Mouse (Mus musculus) MEL (cell line): Measurements from ENCODE around the gene Gpr108. TPM values are rescaled to one million over a fixed set of nuclear protein-coding genes. Genes with fewer than 3 reads are reported as not detected.
"Not testable (repeated sequence)": the region's sequence is repeated elsewhere in the genome, so short reads cannot be mapped to it uniquely, and the experiment has no call there.

Experiments
- DNase-seq: peaks from one replicate; pipeline ENCODE4 v3.0.0; 2011; ENCODE audit warnings: low read depth, low spot score
- H3K27ac ChIP-seq: 2 replicates; pipeline ENCODE4 v1.5.1; 2012; ENCODE audit warnings: low read depth, mild to moderate bottlenecking, control low read depth, low read length, moderate library complexity; ENCODE audit not compliant: control insufficient read depth
- H3K27me3 ChIP-seq, 2 experiments: fragments of 150-350 bp in 1 of 2; sonication (generic) in 1 of 2; 2 replicates each; pipeline ENCODE4 v1.6.1; 2012; ENCODE audit warnings: low read length in 2 of 2, mild to moderate bottlenecking in 2 of 2, improper control_type of control experiment in 1 of 2, moderate library complexity in 1 of 2; ENCODE audit not compliant: insufficient read depth in 2 of 2, control insufficient read depth in 1 of 2
- H3K36me3 ChIP-seq, 2 experiments: 2 replicates each; pipeline ENCODE4 v1.6.1; 2012 to 2014; ENCODE audit warnings: low read length in 2 of 2, improper control_type of control experiment in 1 of 2, inconsistent platforms in 1 of 2, mild to moderate bottlenecking in 1 of 2; ENCODE audit not compliant: insufficient read depth in 2 of 2, control insufficient read depth in 1 of 2
- H3K4me1 ChIP-seq, 2 experiments: fragments of 150-350 bp in 1 of 2; sonication (generic) in 1 of 2; 2 replicates each; pipeline ENCODE4 v1.6.1; 2012; ENCODE audit warnings: low read length in 2 of 2, improper control_type of control experiment in 1 of 2, mild to moderate bottlenecking in 1 of 2; ENCODE audit not compliant: insufficient read depth in 2 of 2, control insufficient read depth in 1 of 2
- H3K4me3 ChIP-seq, 2 experiments: fragments of 150-350 bp in 1 of 2; sonication (generic) in 1 of 2; 2 replicates each; pipeline ENCODE4 v1.5.1; 2012; ENCODE audit warnings: low read depth in 2 of 2, low read length in 2 of 2, mild to moderate bottlenecking in 2 of 2, moderate library complexity in 2 of 2, control low read depth in 1 of 2, improper control_type of control experiment in 1 of 2; ENCODE audit not compliant: control insufficient read depth in 1 of 2, insufficient read depth in 1 of 2
- H3K79me2 ChIP-seq: 2 replicates; pipeline ENCODE4 v1.6.1; 2012; ENCODE audit warnings: mild to moderate bottlenecking, low read length, moderate library complexity; ENCODE audit not compliant: control insufficient read depth, poor library complexity, insufficient read depth
- H3K9ac ChIP-seq: 2 replicates; pipeline ENCODE4 v1.6.1; 2012; ENCODE audit warnings: low read depth, mild to moderate bottlenecking, control low read depth, low read length, moderate library complexity; ENCODE audit not compliant: control insufficient read depth, poor library complexity, severe bottlenecking
- H3K9me3 ChIP-seq: fragments of 150-350 bp; sonication (generic); replicated peaks from 2 replicates; pipeline ENCODE4 v1.6.1; 2012; ENCODE audit warnings: mild to moderate bottlenecking, low read length, improper control_type of control experiment, moderate library complexity; ENCODE audit not compliant: insufficient read depth
- CHD2 ChIP-seq: IDR thresholded peaks from 2 replicates; pipeline ENCODE4 v1.6.1; 2011; ENCODE audit warnings: low read length, improper control_type of control experiment
- E2F4 ChIP-seq: IDR thresholded peaks from 2 replicates; pipeline ENCODE4 v1.6.1; 2011; ENCODE audit warnings: low read depth, low read length, improper control_type of control experiment, borderline replicate concordance
- EP300 ChIP-seq, 2 experiments: IDR thresholded peaks; 2 replicates each; pipeline ENCODE4 v1.6.1; 2011; ENCODE audit warnings: improper control_type of control experiment in 2 of 2, low read length in 2 of 2, low read depth in 1 of 2, mild to moderate bottlenecking in 1 of 2
- GABPA ChIP-seq: IDR thresholded peaks from 2 replicates; pipeline ENCODE4 v1.6.1; 2012; ENCODE audit warnings: low read depth, mild to moderate bottlenecking, inconsistent platforms, low read length, improper control_type of control experiment, moderate library complexity
- KAT2A ChIP-seq: conservative IDR thresholded peaks from 2 replicates; pipeline ENCODE4 v1.6.1; 2012; ENCODE audit warnings: low read depth, low read length, improper control_type of control experiment, inconsistent platforms
- MAX ChIP-seq: IDR thresholded peaks from 2 replicates; pipeline ENCODE4 v1.6.1; 2011; ENCODE audit warnings: low read length, improper control_type of control experiment
- MYC ChIP-seq: IDR thresholded peaks from 2 replicates; pipeline ENCODE4 v1.6.1; 2011; ENCODE audit warnings: low read depth, mild to moderate bottlenecking, low read length, improper control_type of control experiment, moderate library complexity
- NELFE ChIP-seq: IDR thresholded peaks from 2 replicates; pipeline ENCODE4 v1.6.1; 2011; ENCODE audit warnings: low read depth, low read length, improper control_type of control experiment
- POLR2A ChIP-seq, 2 experiments: IDR thresholded peaks; 2 replicates each; pipeline ENCODE4 v1.6.1; 2011 to 2012; ENCODE audit warnings: low read length in 2 of 2, mild to moderate bottlenecking in 2 of 2, control low read depth in 1 of 2, improper control_type of control experiment in 1 of 2, low read depth in 1 of 2, moderate library complexity in 1 of 2; ENCODE audit not compliant: control insufficient read depth in 1 of 2, insufficient read depth in 1 of 2, poor library complexity in 1 of 2
- POLR2AphosphoS5 ChIP-seq: IDR thresholded peaks from 2 replicates; pipeline ENCODE4 v1.6.1; 2012; ENCODE audit warnings: low read depth, borderline replicate concordance, mild to moderate bottlenecking, inconsistent platforms, low read length, moderate library complexity, mixed read lengths
- SIN3A ChIP-seq: IDR thresholded peaks from 2 replicates; pipeline ENCODE4 v1.6.1; 2012; ENCODE audit warnings: low read length, improper control_type of control experiment, inconsistent platforms
- TAL1 ChIP-seq: IDR thresholded peaks from 2 replicates; pipeline ENCODE4 v1.6.1; 2012; ENCODE audit warnings: mild to moderate bottlenecking, inconsistent platforms, low read length, moderate library complexity, mixed read lengths
- TBP ChIP-seq: IDR thresholded peaks from 2 replicates; pipeline ENCODE4 v1.8.0; 2011; ENCODE audit warnings: low read depth, low read length, improper control_type of control experiment
- TCF12 ChIP-seq: IDR thresholded peaks from 2 replicates; pipeline ENCODE4 v1.6.1; 2014; ENCODE audit warnings: low read depth, mild to moderate bottlenecking, inconsistent platforms, low read length, improper control_type of control experiment, moderate library complexity
- UBTF ChIP-seq: IDR thresholded peaks from 2 replicates; pipeline ENCODE4 v1.6.1; 2012; ENCODE audit warnings: low read depth, mild to moderate bottlenecking, inconsistent platforms, low read length, improper control_type of control experiment, moderate library complexity, borderline replicate concordance; ENCODE audit not compliant: insufficient read depth
- USF1 ChIP-seq: IDR thresholded peaks from 2 replicates; pipeline ENCODE4 v1.6.1; 2014; ENCODE audit warnings: low read depth, mild to moderate bottlenecking, inconsistent platforms, low read length, improper control_type of control experiment, moderate library complexity
- USF2 ChIP-seq, 2 experiments: IDR thresholded peaks; 2 replicates each; pipeline ENCODE4 v1.6.1; 2011 to 2012; ENCODE audit warnings: improper control_type of control experiment in 2 of 2, low read length in 2 of 2, borderline replicate concordance in 1 of 2, inconsistent platforms in 1 of 2, low read depth in 1 of 2, mild to moderate bottlenecking in 1 of 2; ENCODE audit not compliant: insufficient read depth in 1 of 2
- ZC3H11A ChIP-seq: IDR thresholded peaks from 2 replicates; pipeline ENCODE4 v1.6.1; 2012; ENCODE audit warnings: low read depth, mild to moderate bottlenecking, inconsistent platforms, low read length, improper control_type of control experiment
- ZMIZ1 ChIP-seq: IDR thresholded peaks from 2 replicates; pipeline ENCODE4 v1.6.1; 2012; ENCODE audit warnings: low read depth, mild to moderate bottlenecking, inconsistent platforms, low read length, improper control_type of control experiment, moderate library complexity
- ZNF384 ChIP-seq: IDR thresholded peaks from 2 replicates; pipeline ENCODE4 v1.6.1; 2012; ENCODE audit warnings: low read depth, mild to moderate bottlenecking, inconsistent platforms, low read length, improper control_type of control experiment
- polyA plus RNA-seq, 2 experiments: library from polyadenylated mRNA; stranded (reverse) in 1 of 2; unstranded in 1 of 2; fragments of >175 nt in 1 of 2; fragments of >200 nt in 1 of 2; gene quantifications; 2 replicates each; pipeline versions ENCODE4 v1.2.1 to v1.2.4; 2012; ENCODE audit warnings: low replicate concordance in 2 of 2, low read depth in 1 of 2; ENCODE audit not compliant: insufficient read length in 2 of 2, insufficient read depth in 1 of 2, missing spikeins in 1 of 2
- total RNA-seq: library from RNA; depleted of rRNA; stranded (reverse); fragments of 300-350 nt; gene quantifications from 2 replicates; pipeline ENCODE4 v1.2.3, GENCODE M21; 2012

Gpr108 gene
- total and polyA plus RNA-seq, 3 experiments, result 21.8 to 35.9 TPM; not detected in 1

GRCm38 (mm10) chr17:57278943-57279590 is 30.8 kb upstream of the Gpr108 start, which contains the start of gene Vav1 (continued):
- TF ChIP-seq USF1 (no peak), POLR2A (IDR thresholded peaks at IDR 0.05; ENCODE audit: control insufficient read depth in 1 of 2, insufficient read depth in 1 of 2, low read depth in 1 of 2, low read length in 2 of 2, poor library complexity in 1 of 2) (peak; percentile 77 to 92), UBTF (no peak)
- TF ChIP-seq, all 39 proteins: peak for 12

- no peak for TF ChIP-seq CHD2
- TF ChIP-seq TCF12, result no peak
- TF ChIP-seq MAX, result no peak
- no peak for TF ChIP-seq SIN3A
- no peak for TF ChIP-seq GABPA
- TF ChIP-seq, all 39 proteins: peak for 0
- H3K9ac ChIP-seq, result peak overlapping the region; percentile 60
- no peaks in the 10 kb centered on the region for H3K27me3 ChIP-seq
- peaks cover 4 to 26% of the 10 kb centered on the region in 2 experiments; a peak in 3 of 4 replicates for H3K4me1 ChIP-seq
- H3K36me3 ChIP-seq, result peaks cover 0 to 15% of the 10 kb centered on the region in 2 experiments; a peak in 2 of 4 replicates
- peaks cover 42% of the 10 kb centered on the region for H3K79me2 ChIP-seq
- H3K4me3 ChIP-seq, result peak overlapping the region; percentile 46 to 56; a peak in 2 of 4 replicates
- no peaks in the 10 kb centered on the region for H3K9me3 ChIP-seq
- peak overlapping the region; percentile 62 for H3K27ac ChIP-seq
- peak; percentile 34 for DNase-seq
Measured at GRCm38 (mm10) chr17:57278537-57278936, 30.3 kb upstream of the Gpr108 start.

DNA sequence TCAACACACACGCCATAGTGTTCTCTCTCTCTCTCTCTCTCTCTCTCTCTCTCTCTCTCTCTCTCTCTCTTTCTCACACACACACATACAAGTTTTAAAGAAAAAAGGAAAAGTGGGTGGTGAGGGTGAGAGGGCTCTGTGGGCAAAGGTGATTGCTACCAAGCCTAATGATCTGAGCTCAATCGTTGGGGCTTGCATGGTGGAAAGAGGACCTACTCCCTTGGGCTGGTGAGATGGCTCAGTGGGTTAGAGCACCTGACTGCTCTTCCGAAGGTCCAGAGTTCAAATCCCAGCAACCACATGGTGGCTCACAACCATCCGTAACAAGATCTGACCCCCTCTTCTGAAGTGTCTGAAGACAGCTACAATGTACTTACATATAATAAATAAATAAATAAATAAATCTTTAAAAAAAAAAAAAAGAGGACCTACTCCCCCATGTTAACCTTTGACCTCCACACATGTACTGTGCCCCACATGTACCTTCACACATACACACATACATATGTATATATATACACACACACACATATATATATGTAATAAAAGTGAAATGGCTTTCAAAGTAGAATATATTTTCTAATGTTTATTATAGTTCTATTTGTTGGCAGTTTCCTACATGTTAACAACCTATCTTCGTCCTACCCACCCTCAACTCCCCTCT is 29.5 kb upstream of the Gpr108 start:
- Histone ChIP-seq H3K79me2 (peaks cover 35% of the 10 kb centered on the region), H3K27ac (peak overlapping the region; percentile 62), H3K4me1 (peaks cover 4 to 24% of the 10 kb centered on the region in 2 experiments; a peak in 3 of 4 replicates), H3K36me3 (peaks cover 0 to 15% of the 10 kb centered on the region in 2 experiments; a peak in 2 of 4 replicates), H3K9ac (peak overlapping the region; percentile 13; the same call in 1 of the 2 replicates)
- DNase-seq, H3K9me3 ChIP-seq, H3K4me3 ChIP-seq, H3K27me3 ChIP-seq: not testable (repeated sequence)

DNA sequence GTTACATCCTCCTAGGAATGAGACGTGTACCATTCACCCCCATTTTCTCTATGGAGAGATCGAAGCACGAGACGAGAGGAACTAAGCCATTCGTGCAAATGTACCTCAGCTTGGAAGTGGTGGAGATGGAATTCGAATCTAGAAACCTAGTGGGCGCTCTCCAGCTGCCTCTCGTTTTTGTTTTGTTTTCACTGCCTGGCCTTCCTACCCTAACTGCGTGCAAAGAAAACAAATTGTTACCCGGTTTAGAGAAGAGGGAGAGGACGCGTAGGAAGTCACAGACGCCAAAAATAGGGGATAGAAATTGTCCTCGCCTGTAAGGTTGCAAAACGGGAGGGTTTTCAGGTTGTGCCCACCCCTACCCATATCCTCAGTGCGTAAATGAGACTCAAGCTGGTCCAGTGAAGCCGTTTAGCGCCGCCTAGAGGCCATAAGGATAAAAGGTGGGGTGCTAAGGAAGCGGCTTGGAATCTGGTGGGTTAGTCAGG is 28.4 kb upstream of the Gpr108 start:
- Histone ChIP-seq H3K4me1 (peaks cover 4 to 24% of the 10 kb centered on the region in 2 experiments; a peak in 3 of 4 replicates), H3K79me2 (peaks cover 27% of the 10 kb centered on the region), H3K9ac (peak overlapping the region; percentile 74), H3K27me3 (no peaks in the 10 kb centered on the region), H3K36me3 (peaks cover 0 to 15% of the 10 kb centered on the region in 2 experiments; a peak in 2 of 4 replicates), H3K4me3 (peak overlapping the region; percentile 68 to 81), H3K9me3 (no peaks in the 10 kb centered on the region), H3K27ac (peak overlapping the region; percentile 73)
- DNase-seq, result peak; percentile 95
- TF ChIP-seq SIN3A (peak; percentile 78), E2F4 (no peak), ZC3H11A (peak; percentile 3; the same call in 1 of the 2 replicates), KAT2A (no peak), MAX (peak; percentile 65; the same call in 1 of the 2 replicates), USF2 (IDR thresholded peaks at IDR 0.05; ENCODE audit: borderline replicate concordance in 1 of 2, insufficient read depth in 1 of 2, low read depth in 1 of 2, low read length in 2 of 2) (no peak), TAL1 (no peak), POLR2AphosphoS5 (no peak), TBP (0 out of 2 replicates have a peak, but pooled peaks have one; percentile 3), NELFE (peak; percentile 49; the same call in 1 of the 2 replicates), ZNF384 (no peak), ZMIZ1 (no peak), EP300 (IDR thresholded peaks at IDR 0.05; ENCODE audit: low read depth in 1 of 2, low read length in 2 of 2) (no peak; a peak in 1 of 4 replicates), MYC (no peak; the same call in 1 of the 2 replicates)
